Mouse (Mus musculus) right cerebral cortex, postnatal 10 days (tissue): ENCODE results near the gene 2310022A10Rik.

Experiments
- DNase-seq, 2 experiments: peaks; one replicate each; pipeline ENCODE4 v3.0.0; 2021; ENCODE audit warnings: low spot score in 2 of 2

2310022A10Rik gene

GRCm38 (mm10) chr7:27540935-27541334, 12.1 kb upstream of the 2310022A10Rik start:
- DNase-seq = peak in 1 of 2 experiments; percentile 51

- DNase-seq = peak; percentile 94 to 96
Observed at GRCm38 (mm10) chr7:27541431-27541830, 11.6 kb upstream of the 2310022A10Rik start.

- peak in 1 of 2 experiments; percentile 36 for DNase-seq
Observed at GRCm38 (mm10) chr7:27541922-27542321, 11.1 kb upstream of the 2310022A10Rik start.

DNA sequence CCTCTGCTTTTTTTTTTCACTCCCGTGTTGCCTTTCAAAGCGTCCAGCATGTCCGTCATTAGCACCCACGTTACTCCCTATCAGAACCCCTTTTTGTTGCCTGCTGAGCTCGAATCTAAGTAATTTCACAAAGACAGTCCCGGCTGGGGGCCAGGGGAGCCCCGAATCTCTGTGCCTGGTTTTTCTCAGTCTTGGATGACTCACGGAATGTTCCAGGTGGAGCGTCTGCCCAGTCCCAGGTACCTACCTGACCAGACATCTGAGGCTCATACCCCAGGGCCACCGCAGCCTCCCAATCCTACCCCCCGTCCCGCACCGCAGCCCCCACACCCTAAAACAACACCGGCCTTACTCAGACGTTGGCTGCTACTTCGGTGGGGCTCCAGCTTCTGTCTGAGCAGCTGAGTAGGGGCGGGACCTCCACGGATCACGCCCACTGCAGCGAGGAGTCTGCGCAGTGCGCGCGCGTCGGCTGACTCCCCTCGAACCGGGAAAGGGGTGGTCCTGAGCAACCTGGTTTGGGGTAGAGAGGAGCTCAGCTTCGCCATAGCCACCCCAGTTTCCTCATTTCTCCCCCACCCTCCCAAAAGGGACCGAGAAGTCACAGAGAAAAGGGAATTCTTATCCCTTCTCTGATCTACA, 10.5 kb upstream of the 2310022A10Rik start:
- peak; percentile 95 to 96 for DNase-seq

- peak in 1 of 2 experiments; percentile 60 for DNase-seq
Observed at GRCm38 (mm10) chr7:27543065-27543464, 10.0 kb upstream of the 2310022A10Rik start.

DNA sequence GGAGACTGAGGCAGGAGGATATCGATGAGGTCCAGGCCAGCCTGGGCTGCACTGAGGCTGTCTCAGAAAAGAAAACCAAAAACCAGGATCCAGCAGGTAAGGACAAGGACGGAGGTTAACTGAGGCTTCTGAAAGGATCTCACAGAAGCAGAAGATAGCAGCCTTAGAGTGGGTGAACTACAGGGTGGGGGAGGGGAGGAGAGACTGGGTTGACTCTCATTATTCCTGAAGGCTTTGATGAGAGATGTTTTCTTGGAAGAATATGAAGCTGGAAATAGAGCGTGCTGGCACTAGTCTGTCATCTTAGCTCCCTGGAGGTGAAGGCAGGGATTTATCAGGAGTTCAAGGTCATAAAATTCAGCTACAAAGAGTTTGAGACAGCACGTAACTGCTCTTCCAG, 9.2 kb upstream of the 2310022A10Rik start:
- DNase-seq = peak in 1 of 2 experiments; percentile 43

GRCm38 (mm10) chr7:27544675-27545370, 8.2 kb upstream of the 2310022A10Rik start:
- peak in 1 of 2 experiments; percentile 22 for DNase-seq

DNA sequence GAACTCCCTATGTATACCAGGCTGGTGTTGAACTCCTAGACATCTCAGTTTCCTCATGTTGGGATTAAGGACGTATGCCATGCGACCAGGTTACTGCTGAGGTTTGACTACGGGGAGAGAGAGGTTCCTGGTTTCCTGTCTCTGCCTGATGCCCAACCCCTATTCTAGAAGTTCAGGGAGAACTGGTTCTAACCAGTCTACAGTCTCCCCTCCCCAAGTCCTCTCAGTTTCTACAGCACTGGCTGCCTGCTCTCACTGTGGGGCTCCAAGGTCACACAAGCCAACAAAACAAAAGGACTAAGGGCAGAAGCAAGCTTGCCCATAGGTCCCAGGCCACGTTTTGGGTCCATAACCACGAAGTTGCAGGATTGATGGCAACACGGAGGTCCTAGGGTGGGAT, 3.4 kb upstream of the 2310022A10Rik start:
- DNase-seq = no peak

DNA sequence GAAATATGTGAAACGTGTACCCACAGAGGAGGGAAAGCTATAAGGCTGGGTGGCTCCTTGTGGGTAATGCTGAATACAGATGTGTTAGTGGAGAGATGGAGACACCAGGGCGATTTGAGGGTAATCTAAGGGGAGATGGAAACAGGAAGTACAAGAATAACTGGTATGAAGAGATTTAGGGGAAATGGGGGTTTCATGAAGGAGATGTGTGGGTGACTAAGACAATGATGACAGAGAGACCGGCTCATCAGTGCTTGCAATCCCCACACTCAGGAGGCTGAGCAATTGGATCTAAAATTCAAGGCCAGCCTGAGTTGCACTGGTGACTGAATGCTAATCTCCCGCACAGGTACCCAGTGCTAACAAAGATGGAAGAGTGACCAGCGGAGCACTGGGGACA, 963 bp upstream of the 2310022A10Rik start:
- DNase-seq = no peak

GRCm38 (mm10) chr7:27560291-27560887, 7.4 kb downstream of the 2310022A10Rik start:
- DNase-seq = no peak

- no peak for DNase-seq
Observed at GRCm38 (mm10) chr7:27560978-27561377, 7.9 kb downstream of the 2310022A10Rik start.

DNA sequence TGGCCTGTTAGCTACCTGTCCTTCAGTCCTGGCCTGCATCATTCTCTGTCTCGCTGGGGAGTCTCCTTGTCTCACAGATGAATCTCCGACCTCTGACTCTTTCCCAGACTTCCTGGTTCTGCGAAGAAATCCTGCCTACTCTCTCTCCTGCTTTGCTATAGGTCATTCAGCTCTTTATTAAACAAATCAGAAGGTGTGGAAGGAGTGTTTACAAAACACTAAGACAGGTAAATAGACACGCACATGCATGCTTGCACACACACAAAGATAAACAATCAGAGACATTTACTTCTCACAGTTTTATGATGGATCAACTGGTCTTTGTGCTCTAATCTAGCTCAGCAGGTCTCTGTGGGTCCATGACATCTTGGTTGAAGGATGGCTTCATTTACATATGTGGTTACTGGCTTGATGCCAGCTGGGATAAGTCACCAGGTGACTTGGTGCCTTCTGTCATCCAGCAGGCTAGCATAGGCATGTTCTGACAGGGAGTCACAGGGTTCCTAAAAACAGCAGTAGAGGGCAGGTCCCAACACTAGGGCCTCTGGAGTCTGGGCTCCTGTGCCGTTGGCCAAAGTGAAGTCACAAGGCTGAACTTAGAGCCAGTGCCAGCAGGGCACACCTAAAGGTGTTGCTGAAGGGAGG, 16.7 kb downstream of the 2310022A10Rik start:
- no peak for DNase-seq

DNA sequence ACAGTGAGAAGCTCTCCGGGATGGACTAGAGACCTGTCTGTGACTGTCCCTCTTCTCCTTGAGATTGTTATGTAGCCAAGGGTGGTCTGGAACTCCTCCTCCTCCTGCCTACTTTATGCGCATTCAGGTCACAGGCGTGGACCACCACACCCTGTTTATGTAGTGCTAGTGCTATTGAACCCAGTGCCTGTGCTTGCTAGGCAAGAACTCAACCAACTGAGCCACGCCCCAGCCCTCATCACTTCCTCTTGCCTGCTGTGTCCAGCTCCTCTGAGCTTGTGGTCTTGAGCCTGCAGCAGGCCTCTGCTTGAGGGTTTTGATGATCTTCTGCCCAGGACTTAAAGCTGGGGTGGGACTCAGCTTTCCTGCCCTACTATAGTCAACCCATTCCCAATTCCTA, 19.1 kb downstream of the 2310022A10Rik start:
- no peak for DNase-seq

GRCm38 (mm10) chr7:27574124-27574880, 21.3 kb downstream of the 2310022A10Rik start:
- DNase-seq = no peak

DNA sequence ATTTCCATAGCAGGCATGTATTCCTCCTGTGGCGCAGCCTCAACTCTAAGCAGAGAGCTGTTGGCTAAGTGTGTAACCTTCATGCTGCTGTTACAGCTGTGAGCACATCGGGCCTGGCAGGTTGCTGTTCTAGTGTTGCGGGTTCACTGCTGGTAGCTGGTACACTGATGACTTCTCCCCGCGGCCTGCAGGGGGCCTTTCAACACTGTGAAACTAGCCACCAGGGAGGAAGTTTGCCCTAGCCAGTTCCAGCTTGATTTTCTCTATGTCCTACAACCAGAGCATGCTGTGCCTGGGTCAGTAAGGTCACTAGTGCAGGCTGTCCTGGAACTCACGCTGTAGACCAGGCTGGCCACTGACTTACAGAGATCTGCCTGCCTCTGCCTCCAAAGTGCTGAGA, 23.9 kb downstream of the 2310022A10Rik start:
- no peak for DNase-seq

GRCm38 (mm10) chr7:27577589-27577988, 24.6 kb downstream of the 2310022A10Rik start:
- no peak for DNase-seq

DNA sequence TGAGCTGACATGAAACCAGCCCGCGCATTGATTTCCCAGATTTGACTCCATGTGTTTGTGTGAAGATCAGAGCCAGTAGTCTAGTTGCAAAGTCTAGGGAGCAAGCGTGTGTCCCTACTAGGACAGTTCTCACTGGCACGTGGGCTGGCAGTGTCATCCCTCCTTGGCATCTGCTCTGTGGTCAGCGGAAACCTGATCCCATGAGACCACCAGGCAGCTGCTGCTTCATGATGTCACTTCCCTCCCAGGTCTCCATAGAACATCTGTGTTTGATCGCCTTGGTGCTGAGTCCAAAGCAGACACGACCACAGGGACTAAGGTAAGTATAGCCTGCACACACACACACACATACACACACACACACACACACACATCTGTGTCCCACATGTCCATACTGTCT, 25.4 kb downstream of the 2310022A10Rik start:
- DNase-seq = no peak

DNA sequence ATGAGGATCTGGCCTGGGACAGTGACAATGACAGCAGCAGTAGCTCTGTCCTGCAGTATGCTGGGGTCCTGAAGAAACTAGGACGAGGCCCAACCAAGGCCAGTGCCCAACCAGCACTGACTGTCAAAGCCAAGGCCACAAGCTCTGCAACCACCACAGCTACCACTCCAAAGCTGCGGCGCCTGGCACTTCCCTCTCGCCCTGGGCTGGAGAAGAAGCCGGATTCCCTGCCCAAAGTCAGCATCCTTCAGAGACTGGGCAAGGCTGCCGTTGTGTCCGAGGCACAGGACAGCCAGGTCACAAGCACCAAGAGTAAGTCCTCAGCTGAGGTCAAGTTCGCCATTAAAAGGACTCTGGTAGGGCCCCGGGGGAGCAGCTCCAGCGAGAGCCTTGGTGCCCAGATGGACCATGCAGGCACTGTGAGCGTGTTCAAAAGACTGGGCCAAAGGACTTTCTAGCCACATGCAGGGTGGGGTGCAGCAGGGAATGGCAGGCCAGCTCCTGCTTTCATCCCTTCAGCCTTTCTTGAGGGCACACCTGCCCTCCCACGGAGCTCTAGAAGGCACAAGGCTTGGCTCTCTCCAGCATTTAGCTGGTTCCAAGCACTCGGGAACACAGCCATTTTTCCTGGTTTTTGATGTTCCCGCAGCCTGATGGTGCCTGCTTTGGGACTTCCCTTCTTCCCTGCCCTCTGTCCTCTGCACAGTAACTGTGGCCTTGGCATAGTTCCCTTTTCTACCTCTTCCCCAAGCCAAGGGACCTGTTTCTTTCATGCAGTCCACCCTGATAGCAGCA, 27.5 kb downstream of the 2310022A10Rik start:
- DNase-seq = no peak

DNA sequence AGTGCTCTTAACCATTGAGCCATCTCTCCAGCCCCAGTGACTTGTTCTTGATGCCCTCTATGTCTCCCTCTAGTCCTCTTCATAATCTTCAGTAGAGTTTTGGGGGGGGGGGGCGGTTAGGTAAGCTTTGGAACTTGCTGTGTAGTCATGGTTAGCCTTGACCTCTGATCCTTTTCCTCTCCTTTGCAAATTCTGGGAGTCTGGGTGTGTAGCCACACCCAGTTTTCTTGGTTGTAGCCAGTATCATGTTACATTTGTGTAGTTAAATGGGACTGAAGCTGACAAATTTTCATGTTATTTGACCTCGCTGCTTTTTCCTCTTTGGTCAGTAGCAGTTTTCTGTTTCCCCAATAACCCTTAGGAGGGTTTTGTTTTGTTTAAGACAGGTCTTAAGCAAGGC, 33.8 kb downstream of the 2310022A10Rik start:
- no peak for DNase-seq

DNA sequence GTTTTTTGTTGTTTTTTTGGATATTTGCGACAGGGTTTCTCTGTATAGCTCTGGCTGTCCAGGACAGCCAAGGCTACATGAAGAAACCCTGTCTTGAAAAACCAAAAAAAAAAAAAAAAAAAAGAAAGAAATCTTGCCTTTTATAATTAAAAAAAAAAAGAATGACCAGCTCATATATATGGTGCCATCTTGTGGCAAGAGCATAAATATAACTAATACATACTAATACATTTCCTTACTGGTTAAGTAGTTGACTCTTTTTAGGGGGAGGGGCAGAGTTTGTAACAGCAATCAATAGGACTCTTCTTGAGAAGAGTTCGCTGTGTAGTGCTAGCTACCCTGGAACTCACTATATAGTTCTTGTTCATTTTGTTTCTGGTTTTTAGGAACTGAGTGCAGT, 34.7 kb downstream of the 2310022A10Rik start:
- DNase-seq = no peak

DNA sequence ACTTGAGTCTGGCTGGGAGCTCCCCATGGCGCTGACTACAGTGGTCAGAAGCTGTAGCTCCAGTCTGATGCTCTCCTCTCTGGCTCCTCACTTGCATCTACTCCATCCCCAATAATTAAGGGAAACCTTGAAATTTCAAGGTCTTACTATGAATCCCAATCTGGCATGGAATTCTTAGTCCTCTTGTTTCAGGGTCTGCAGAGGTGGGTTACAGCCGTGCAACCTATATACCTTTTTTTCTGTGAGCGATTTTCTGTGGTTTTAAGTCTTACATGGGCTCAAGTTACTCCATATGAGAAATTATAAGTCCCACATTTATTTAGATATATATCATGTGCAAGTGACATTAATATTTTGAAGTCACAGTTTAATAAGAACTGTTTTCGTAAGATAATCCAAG, 37.1 kb downstream of the 2310022A10Rik start:
- DNase-seq = no peak
